Mouse (Mus musculus) neural tube, embryonic 12.5 days (tissue): ENCODE data around the gene Cpsf4l. TPM values are rescaled to one million over a fixed set of nuclear protein-coding genes. Genes with fewer than 3 reads are reported as not detected.

Experiments
- polyA plus RNA-seq: library from polyadenylated mRNA; unstranded; fragments of >200 nt; fragmentation: Nextera tagmentation; extraction: Ambion mirVana; gene quantifications from 2 replicates; pipeline ENCODE4 v1.2.1, GENCODE M21; 2016

The Cpsf4l gene
- polyA plus RNA-seq, 1 experiment from 2014 or later = 0.38 TPM

Other genes with a start within 250 kb of the Cpsf4l start
- gene Sstr2, start 90.7 kb downstream of the Cpsf4l start, polyA plus RNA-seq = 27.6 and 27.8 TPM in 2 replicates
- gene Cog1, start 60.8 kb downstream of the Cpsf4l start, polyA plus RNA-seq = 44.1 and 50.7 TPM in 2 replicates
- gene Slc39a11, start 59.9 kb downstream of the Cpsf4l start, polyA plus RNA-seq = 26.1 and 26.7 TPM in 2 replicates
- 49.9 and 51.0 TPM in 2 replicates for gene Fam104a, start 25.9 kb downstream of the Cpsf4l start, polyA plus RNA-seq
- gene D11Wsu47e, start 25.6 kb downstream of the Cpsf4l start, polyA plus RNA-seq = 21.9 and 22.8 TPM in 2 replicates
- 95.8 TPM in 2 replicates for gene Cdc42ep4, start 41.9 kb upstream of the Cpsf4l start, polyA plus RNA-seq